Mouse (Mus musculus) monocyte, adult 59 days (primary cell): Measurements from ENCODE around the gene Phf1. TPM values are rescaled to one million over a fixed set of nuclear protein-coding genes. Genes with fewer than 3 reads are reported as not detected.

Experiments used
- total RNA-seq, 2 experiments: library from RNA; stranded (reverse); gene quantifications; one replicate each; pipeline ENCODE4 v1.2.4; 2023

The Phf1 gene
- 10 to 100 TPM; 33.5 to 36.3 TPM for total RNA-seq

GRCm38 (mm10) chr17:26932839-26933398 is at the start of gene Phf1:
Gene Phf1 (plus strand): TSS chr17:26933052.

DNA sequence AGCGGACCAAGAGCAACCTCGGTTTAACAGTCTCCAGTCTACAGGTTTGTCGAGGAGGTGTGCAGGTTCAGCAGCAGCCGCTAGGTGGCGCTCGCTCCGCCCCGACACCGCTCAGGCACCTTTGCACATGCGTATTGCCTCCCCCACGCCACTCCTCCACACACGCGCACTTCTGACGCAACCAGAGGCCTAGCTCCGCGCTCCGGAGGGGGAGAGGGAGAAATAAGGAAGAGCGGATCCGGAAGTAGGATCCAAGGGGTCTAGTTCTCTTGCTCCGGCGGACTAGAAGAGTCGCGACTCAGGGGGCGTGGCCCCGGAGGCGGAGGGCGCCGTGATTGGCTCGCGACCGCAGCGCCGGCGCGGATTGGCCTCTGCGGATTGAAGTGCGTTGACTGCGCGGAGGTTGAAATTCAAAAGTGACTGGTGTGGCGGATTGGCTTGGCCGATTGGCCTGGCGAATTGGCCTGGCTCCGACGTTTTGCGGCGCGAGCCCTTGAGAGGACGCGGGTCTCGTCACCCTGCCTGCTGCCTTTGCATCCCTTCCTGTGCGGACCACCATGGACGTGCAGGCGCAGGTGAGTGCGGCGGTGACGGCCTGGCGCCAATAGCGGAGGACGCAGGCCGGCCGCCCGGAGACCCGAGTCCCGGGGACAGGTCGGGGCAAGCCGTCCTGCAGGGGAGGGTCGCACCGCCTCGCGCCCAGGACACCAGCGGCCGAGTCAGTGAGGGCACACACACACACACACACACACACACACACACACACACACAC is 16.0 kb upstream of the Phf1 start, which contains the start of gene Kifc5b:
Kifc5b (plus strand) TSS at position 381 of the 772 bp plus-strand sequence.

GRCm38 (mm10) chr17:26939178-26939972 is 6.5 kb downstream of the Phf1 start, which contains the start of gene Cuta:
Gene Cuta (minus strand): TSS chr17:26939569.

GRCm38 (mm10) chr17:26941031-26941789 is 8.4 kb downstream of the Phf1 start, which contains the start of gene Syngap1:
Gene Syngap1 (plus strand): TSS chr17:26941253.

GRCm38 (mm10) chr17:26972703-26973574 is 40.1 kb downstream of the Phf1 start, which contains the start of gene Zbtb9:
Gene Zbtb9 (plus strand): TSS chr17:26973167.

Other genes starting within 250 kb of the Phf1 start
- 10 to 100 TPM; 62.3 to 71.7 TPM for gene Crebrf, start 217.4 kb upstream of the Phf1 start, total RNA-seq
- 10 to 100 TPM; 14.9 to 16.1 TPM for gene Bnip1, start 152.0 kb upstream of the Phf1 start, total RNA-seq
- under 1 TPM in 1 of 2 experiments, not detected in 1; 0.33 TPM for gene Nkx2-5, start 88.0 kb upstream of the Phf1 start, total RNA-seq
- gene Kifc5b, start 16.0 kb upstream of the Phf1 start, total RNA-seq = 1 to 10 TPM; 1.3 to 2.1 TPM
- gene Cuta, start 6.5 kb downstream of the Phf1 start, total RNA-seq = 10 to 100 TPM; 84.9 to 92.8 TPM
- 1 to 10 TPM; 1.8 to 4.4 TPM for gene Syngap1, start 8.2 kb downstream of the Phf1 start, total RNA-seq
- gene Zbtb9, start 40.1 kb downstream of the Phf1 start, total RNA-seq = 10 to 100 TPM; 10.5 to 11.1 TPM
- 100 to 1,000 TPM; 100 to 107 TPM for gene Bak1, start 96.0 kb downstream of the Phf1 start, total RNA-seq
- 10 to 100 TPM; 10.4 to 10.6 TPM for gene Itpr3, start 124.3 kb downstream of the Phf1 start, total RNA-seq
- gene Uqcc2, start 200.9 kb downstream of the Phf1 start, total RNA-seq = 10 to 100 TPM; 51.8 to 64.8 TPM
- 10 to 100 TPM in 1 of 2 experiments, 1 to 10 TPM in 1; 9.6 to 12.1 TPM for gene Ip6k3, start 234.7 kb downstream of the Phf1 start, total RNA-seq